Mouse (Mus musculus) cerebellum, adult 2 months (tissue): Measurements from ENCODE around the gene Rbmx.

ENCODE experiments used
- CTCF ChIP-seq: fragments of 200-500 bp; IDR thresholded peaks from 2 replicates; pipeline ENCODE4 v1.5.1; 2011; ENCODE audit warnings: low read depth, mild to moderate bottlenecking, control low read depth, low read length, moderate library complexity, borderline replicate concordance; ENCODE audit not compliant: insufficient read depth
- POLR2A ChIP-seq: fragments of 200-500 bp; IDR thresholded peaks from 2 replicates; pipeline ENCODE4 v1.6.1; 2011; ENCODE audit warnings: low read length, control low read depth, borderline replicate concordance; ENCODE audit not compliant: insufficient read depth

DNA sequence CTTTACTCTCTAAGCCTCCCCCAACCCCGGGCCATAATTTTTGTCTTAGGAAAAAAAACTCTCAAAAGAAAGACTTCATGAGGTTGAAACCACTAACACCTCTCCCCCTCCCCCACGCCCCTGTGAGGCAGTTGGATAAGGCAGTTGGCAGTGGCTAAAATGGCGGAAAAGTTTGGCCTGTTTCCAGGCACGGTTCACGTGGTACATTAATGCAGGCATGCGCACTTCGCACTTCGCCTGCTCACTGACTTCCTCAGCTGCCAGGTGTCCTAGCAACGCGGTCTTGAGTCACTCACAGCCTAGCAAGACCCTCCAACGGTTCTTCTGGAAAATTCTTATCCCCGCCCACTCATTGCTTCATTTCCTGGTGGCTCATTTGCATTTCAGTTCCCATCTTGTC, 15.9 kb upstream of the Rbmx start, which contains the start of gene Gm364:
- TF ChIP-seq CTCF (no peak), POLR2A (no peak)
